Mouse (Mus musculus) naive thymus-derived CD4-positive, alpha-beta T cell, adult 5 months (primary cell): ENCODE measurements around the gene Sprn. TPM values are rescaled to one million over a fixed set of nuclear protein-coding genes. Genes with fewer than 3 reads are reported as not detected.

Experiments used
- polyA plus RNA-seq: library from polyadenylated mRNA; unstranded; fragments of 100-300 nt; shearing (Covaris generic); gene quantifications from one replicate; pipeline ENCODE4 v1.2.1, GENCODE M21; 2017

The Sprn gene
- polyA plus RNA-seq = not detected

DNA sequence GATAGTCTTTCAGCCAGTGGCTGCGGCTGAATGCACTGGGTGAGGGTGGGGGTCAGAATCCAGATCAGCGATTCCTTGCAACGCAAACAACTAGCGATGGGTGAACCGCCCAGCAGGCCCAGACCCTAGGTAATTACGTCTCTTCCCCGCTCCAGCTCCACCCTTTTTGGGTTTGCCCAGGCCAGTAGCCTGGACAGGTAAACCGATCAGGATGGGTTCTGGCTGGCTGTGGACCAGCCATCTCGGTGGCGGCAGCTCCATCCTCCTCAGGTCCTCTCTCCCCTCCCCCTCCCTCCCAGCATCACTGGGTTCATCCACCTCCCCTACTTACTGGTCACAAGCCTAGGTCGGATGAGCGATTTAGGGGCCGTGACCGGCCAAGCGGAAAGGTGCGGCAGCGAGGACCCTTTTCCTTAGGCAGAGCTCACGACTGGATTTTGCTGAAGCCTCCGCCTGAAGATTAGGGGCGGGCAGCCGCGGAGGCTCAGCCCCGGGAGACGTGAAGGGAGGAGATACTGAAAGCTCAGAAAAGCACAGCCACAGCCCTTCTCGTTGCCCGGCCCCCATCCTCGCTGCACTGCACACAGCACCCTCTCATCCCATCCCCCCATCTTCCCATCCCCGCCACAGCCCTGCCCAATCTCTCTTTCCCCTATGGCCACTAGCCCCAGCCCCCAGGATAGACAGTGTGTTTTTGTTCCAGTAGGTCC lies at the start of gene Sprn:
TSS of gene Sprn (minus strand) at position 660 of the 710 bp plus-strand sequence.

GRCm38 (mm10) chr7:140172936-140173335 lies 18.3 kb upstream of the Sprn start, which contains the start of gene Olfr523:
Olfr523 (plus strand) TSS chr7:140173217.

GRCm38 (mm10) chr7:140164664-140165063 lies 10.0 kb upstream of the Sprn start, which contains the start of gene Olfr522:
Olfr522 (minus strand) TSS chr7:140164764.

GRCm38 (mm10) chr7:140137135-140138020 lies 17.3 kb downstream of the Sprn start, which contains the start of gene Mtg1:
Mtg1 (plus strand) TSS chr7:140137564.

GRCm38 (mm10) chr7:140116329-140117054 lies 38.2 kb downstream of the Sprn start, which contains the start of gene Echs1:
Echs1 (minus strand) TSS chr7:140116476.

DNA sequence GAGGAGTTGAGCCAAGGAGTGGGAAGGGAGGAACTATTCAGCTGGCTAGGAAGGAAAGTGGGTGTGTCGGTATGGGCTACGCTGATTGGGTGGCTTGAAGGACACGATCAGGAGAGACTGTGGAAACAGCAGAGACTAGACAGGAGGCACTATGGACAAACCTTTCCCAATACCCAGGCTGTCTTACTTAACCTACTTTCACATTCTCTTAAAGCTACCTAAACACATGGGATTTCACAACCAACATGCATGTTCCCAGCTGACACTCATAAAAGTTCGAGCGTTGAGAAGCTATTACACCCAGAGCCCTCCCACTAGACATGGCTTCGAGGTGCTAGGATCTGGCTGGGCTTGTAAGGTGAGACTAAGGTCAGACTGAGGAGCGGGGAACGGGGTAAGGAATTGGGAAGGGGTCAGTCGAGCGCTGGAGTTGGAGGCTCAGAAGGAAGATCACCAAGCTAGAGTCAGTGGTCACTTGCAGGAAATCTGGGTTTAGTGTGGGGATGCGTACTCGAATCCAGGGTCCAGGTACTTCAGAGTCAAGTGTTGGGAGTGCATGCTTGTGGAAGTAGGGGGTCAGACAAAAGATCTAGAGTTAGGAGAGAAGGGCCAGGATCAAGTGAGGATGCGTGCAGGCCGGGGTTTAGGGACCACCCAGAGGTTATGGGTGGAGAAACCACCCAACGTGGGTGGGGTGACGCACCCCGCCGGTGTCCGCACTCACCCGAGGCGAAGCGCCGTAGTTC lies 38.9 kb downstream of the Sprn start, which contains the start of gene Paox:
TSS of gene Paox (plus strand) at position 217 of the 746 bp plus-strand sequence.

GRCm38 (mm10) chr7:140101993-140102860 lies 52.5 kb downstream of the Sprn start, which contains the start of gene Fuom:
Fuom (minus strand) TSS chr7:140102441.

Other genes starting within 250 kb of the Sprn start
- 0.37 TPM for gene Utf1, start 211.1 kb downstream of the Sprn start, polyA plus RNA-seq
- not detected for gene 6430531B16Rik, start 176.1 kb downstream of the Sprn start, polyA plus RNA-seq
- gene Adam8, start 162.3 kb downstream of the Sprn start, polyA plus RNA-seq = 0.21 TPM
- 42.6 TPM for gene Zfp511, start 118.5 kb downstream of the Sprn start, polyA plus RNA-seq
- gene Tubgcp2, start 118.2 kb downstream of the Sprn start, polyA plus RNA-seq = 29.9 TPM
- not detected for gene Msx3, start 105.8 kb downstream of the Sprn start, polyA plus RNA-seq
- not detected for gene Caly, start 72.3 kb downstream of the Sprn start, polyA plus RNA-seq
- not detected for gene Prap1, start 61.5 kb downstream of the Sprn start, polyA plus RNA-seq
- gene Fuom, start 52.4 kb downstream of the Sprn start, polyA plus RNA-seq = 2.6 TPM
- gene Paox, start 39.1 kb downstream of the Sprn start, polyA plus RNA-seq = 6.3 TPM
- 32.1 TPM for gene Echs1, start 38.4 kb downstream of the Sprn start, polyA plus RNA-seq
- gene Mtg1, start 17.3 kb downstream of the Sprn start, polyA plus RNA-seq = 20.7 TPM
- not detected for gene Olfr522, start 9.9 kb upstream of the Sprn start, polyA plus RNA-seq
- gene Olfr523, start 18.3 kb upstream of the Sprn start, polyA plus RNA-seq = not detected
- gene Olfr524, start 51.1 kb upstream of the Sprn start, polyA plus RNA-seq = not detected
- not detected for gene Cd163l1, start 63.4 kb upstream of the Sprn start, polyA plus RNA-seq
- not detected for gene 5830411N06Rik, start 92.4 kb upstream of the Sprn start, polyA plus RNA-seq
- gene Olfr525, start 166.0 kb upstream of the Sprn start, polyA plus RNA-seq = 0.10 TPM
- gene Olfr527, start 179.1 kb upstream of the Sprn start, polyA plus RNA-seq = not detected
- not detected for gene Olfr60, start 206.8 kb upstream of the Sprn start, polyA plus RNA-seq
- gene Olfr530, start 221.5 kb upstream of the Sprn start, polyA plus RNA-seq = 0.24 TPM
- not detected for gene Olfr531, start 248.0 kb upstream of the Sprn start, polyA plus RNA-seq